Mouse (Mus musculus): ENCODE data around the gene Nemf. TPM values are rescaled to one million over a fixed set of nuclear protein-coding genes. Genes with fewer than 3 reads are reported as not detected.

The Nemf gene
- polyA plus RNA-seq, 1 experiment, result 52.9 TPM

DNA sequence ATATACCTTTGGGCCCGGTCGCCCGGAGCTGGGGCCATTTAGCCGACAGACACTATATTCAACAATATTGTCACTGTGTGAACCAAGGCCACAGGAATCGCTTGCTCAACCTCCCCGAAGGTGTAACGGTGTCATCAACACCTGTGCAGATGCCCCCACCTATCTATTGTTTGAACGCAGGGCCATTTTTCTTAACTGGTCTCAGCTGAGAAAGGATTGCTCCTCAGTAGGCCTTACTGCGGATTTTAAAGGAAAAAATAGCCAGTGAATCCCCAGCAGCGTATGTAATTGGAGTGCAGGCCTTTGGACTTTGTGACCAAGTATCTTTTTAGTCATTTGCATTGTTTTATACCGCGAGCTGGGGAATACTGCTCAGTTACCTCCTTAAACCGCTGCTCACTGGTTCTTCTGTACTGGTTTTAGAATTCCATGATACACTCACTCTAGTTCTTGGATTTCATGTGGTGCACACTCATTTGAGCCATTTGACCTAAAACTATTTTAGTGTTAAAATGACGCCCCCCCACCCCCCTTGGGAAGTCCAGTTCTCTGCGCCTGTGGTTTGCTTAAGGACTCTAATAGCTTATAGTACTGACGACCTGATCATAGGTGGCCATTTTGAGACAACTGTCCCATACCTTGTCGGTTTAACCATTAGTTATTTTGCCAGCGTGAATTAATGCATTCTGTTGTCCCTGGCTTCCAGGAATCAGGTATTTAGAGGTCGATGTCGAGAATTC, 59.4 kb downstream of the Nemf start:
- Histone ChIP-seq H3K4me3 (ENCODE audit: insufficient read depth, low read length) (peak overlapping the region; percentile 74), H3K4me1 (ENCODE audit: control insufficient read depth, insufficient read depth, low read length) (peaks cover 7% of the 10 kb centered on the region), H3K27ac (ENCODE audit: insufficient read depth, low read depth, low read length) (no peak overlapping the region)
- TF ChIP-seq POLR2A (IDR thresholded peaks at IDR 0.05; ENCODE audit: borderline replicate concordance, low read depth, low read length) (no peak), CTCF (IDR thresholded peaks at IDR 0.05; ENCODE audit: low read depth, low read length) (no peak)

GRCm38 (mm10) chr12:69296511-69297410, 60.2 kb downstream of the Nemf start, which contains the start of gene Klhdc2:
Klhdc2 (plus strand) TSS chr12:69296681.
- H3K27ac ChIP-seq (ENCODE audit: insufficient read depth, low read depth, low read length), result peak within 1 kb of the TSS; percentile 35
- no peak for TF ChIP-seq CTCF (IDR thresholded peaks at IDR 0.05; ENCODE audit: low read depth, low read length)
- no peak for TF ChIP-seq POLR2A (IDR thresholded peaks at IDR 0.05; ENCODE audit: borderline replicate concordance, low read depth, low read length)
- peaks cover 7% of the 10 kb centered on the region for H3K4me1 ChIP-seq (ENCODE audit: control insufficient read depth, insufficient read depth, low read length)
- H3K4me3 ChIP-seq (ENCODE audit: insufficient read depth, low read length), result peak within 1 kb of the TSS; percentile 74

- Histone ChIP-seq H3K4me3 (ENCODE audit: insufficient read depth, low read length) (no peak overlapping the region), H3K27ac (ENCODE audit: insufficient read depth, low read depth, low read length) (no peak overlapping the region), H3K4me1 (ENCODE audit: control insufficient read depth, insufficient read depth, low read length) (peaks cover 8% of the 10 kb centered on the region)
- TF ChIP-seq CTCF (IDR thresholded peaks at IDR 0.05; ENCODE audit: low read depth, low read length) (no peak), POLR2A (IDR thresholded peaks at IDR 0.05; ENCODE audit: borderline replicate concordance, low read depth, low read length) (no peak)
Measured at GRCm38 (mm10) chr12:69295651-69296050, 61.3 kb downstream of the Nemf start.

GRCm38 (mm10) chr12:69294936-69295335, 62.0 kb downstream of the Nemf start:
- no peak overlapping the region for H3K27ac ChIP-seq (ENCODE audit: insufficient read depth, low read depth, low read length)
- TF ChIP-seq POLR2A (IDR thresholded peaks at IDR 0.05; ENCODE audit: borderline replicate concordance, low read depth, low read length), result no peak
- no peak for TF ChIP-seq CTCF (IDR thresholded peaks at IDR 0.05; ENCODE audit: low read depth, low read length)

GRCm38 (mm10) chr12:69293815-69294214, 63.1 kb downstream of the Nemf start:
- Histone ChIP-seq H3K4me1 (ENCODE audit: control insufficient read depth, insufficient read depth, low read length) (peaks cover 10% of the 10 kb centered on the region), H3K4me3 (ENCODE audit: insufficient read depth, low read length) (no peak overlapping the region), H3K27ac (ENCODE audit: insufficient read depth, low read depth, low read length) (no peak overlapping the region)
- TF ChIP-seq POLR2A (IDR thresholded peaks at IDR 0.05; ENCODE audit: borderline replicate concordance, low read depth, low read length) (no peak), CTCF (IDR thresholded peaks at IDR 0.05; ENCODE audit: low read depth, low read length) (no peak)

More at GRCm38 (mm10) chr12:69294936-69295335, 62.0 kb downstream of the Nemf start:
- no peak overlapping the region for H3K4me3 ChIP-seq (ENCODE audit: insufficient read depth, low read length)
- H3K4me1 ChIP-seq (ENCODE audit: control insufficient read depth, insufficient read depth, low read length), result peaks cover 10% of the 10 kb centered on the region

- TF ChIP-seq CTCF (IDR thresholded peaks at IDR 0.05; ENCODE audit: low read depth, low read length) (no peak), POLR2A (IDR thresholded peaks at IDR 0.05; ENCODE audit: borderline replicate concordance, low read depth, low read length) (no peak)
- Histone ChIP-seq H3K27ac (ENCODE audit: insufficient read depth, low read depth, low read length) (no peak overlapping the region), H3K4me3 (ENCODE audit: insufficient read depth, low read length) (no peak overlapping the region), H3K4me1 (ENCODE audit: control insufficient read depth, insufficient read depth, low read length) (peaks cover 4% of the 10 kb centered on the region)
Measured at GRCm38 (mm10) chr12:69292401-69292800, 64.6 kb downstream of the Nemf start.

DNA sequence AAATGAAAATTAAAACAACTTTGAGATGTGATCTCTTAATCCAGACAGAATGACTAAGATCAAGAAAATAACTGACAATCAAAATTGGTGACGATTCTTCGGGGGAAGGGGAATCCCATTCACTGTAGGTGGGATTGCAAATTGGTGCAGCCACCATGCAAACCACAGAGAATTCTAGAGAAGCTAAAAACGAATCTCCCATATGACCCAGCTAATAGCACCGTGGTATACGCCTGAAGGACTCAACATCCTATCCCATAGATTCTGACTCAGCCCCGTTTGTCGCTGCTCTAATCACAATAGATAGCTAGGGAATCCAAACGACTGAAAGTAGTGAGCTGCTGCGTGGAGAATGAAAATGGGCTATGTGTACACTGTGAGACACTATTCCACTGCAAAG, 68.3 kb downstream of the Nemf start:
- Histone ChIP-seq H3K4me3 (ENCODE audit: insufficient read depth, low read length) (no peak overlapping the region), H3K4me1 (ENCODE audit: control insufficient read depth, insufficient read depth, low read length) (peaks cover 4% of the 10 kb centered on the region), H3K27ac (ENCODE audit: insufficient read depth, low read depth, low read length) (no peak overlapping the region)
- TF ChIP-seq CTCF (IDR thresholded peaks at IDR 0.05; ENCODE audit: low read depth, low read length), result no peak
- TF ChIP-seq POLR2A (IDR thresholded peaks at IDR 0.05; ENCODE audit: borderline replicate concordance, low read depth, low read length), result no peak

- peaks cover 4% of the 10 kb centered on the region for H3K4me1 ChIP-seq (ENCODE audit: control insufficient read depth, insufficient read depth, low read length)
- H3K27ac ChIP-seq (ENCODE audit: insufficient read depth, low read depth, low read length), result no peak overlapping the region
- TF ChIP-seq CTCF (IDR thresholded peaks at IDR 0.05; ENCODE audit: low read depth, low read length) (no peak), POLR2A (IDR thresholded peaks at IDR 0.05; ENCODE audit: borderline replicate concordance, low read depth, low read length) (no peak)
- no peak overlapping the region for H3K4me3 ChIP-seq (ENCODE audit: insufficient read depth, low read length)
Measured at GRCm38 (mm10) chr12:69287535-69287934, 69.4 kb downstream of the Nemf start.

DNA sequence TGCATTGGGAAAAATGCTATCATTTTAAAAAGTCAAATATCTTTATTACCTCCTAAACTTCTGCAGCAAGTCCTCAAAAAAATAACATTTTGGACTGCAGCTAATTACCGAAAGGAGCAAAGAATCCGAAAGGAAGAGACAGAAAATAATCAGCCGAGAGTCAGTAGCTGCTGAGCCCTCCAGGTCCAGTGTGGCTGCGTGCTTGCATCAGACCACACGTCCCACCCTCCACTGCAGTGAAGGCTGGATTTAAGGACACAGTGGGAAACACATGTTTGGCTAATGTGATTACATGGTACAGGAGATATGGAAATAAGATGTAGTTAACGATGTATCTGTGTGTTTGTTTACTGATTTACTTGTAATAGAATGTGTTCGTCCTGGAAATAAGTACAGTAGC, 73.8 kb downstream of the Nemf start:
- no peak for TF ChIP-seq CTCF (IDR thresholded peaks at IDR 0.05; ENCODE audit: low read depth, low read length)
- no peak for TF ChIP-seq POLR2A (IDR thresholded peaks at IDR 0.05; ENCODE audit: borderline replicate concordance, low read depth, low read length)
- Histone ChIP-seq H3K27ac (ENCODE audit: insufficient read depth, low read depth, low read length) (no peak overlapping the region), H3K4me3 (ENCODE audit: insufficient read depth, low read length) (no peak overlapping the region), H3K4me1 (ENCODE audit: control insufficient read depth, insufficient read depth, low read length) (peaks cover 5% of the 10 kb centered on the region; the same call in 1 of the 2 replicates)
